Mouse (Mus musculus): ENCODE measurements around the gene Tubgcp3. TPM values are rescaled to one million over a fixed set of nuclear protein-coding genes. Genes with fewer than 3 reads are reported as not detected.

The Tubgcp3 gene
- 28.7 TPM for polyA plus RNA-seq (2014; fragmentation: Illumina TruSeq; extraction: RNeasy Lipid Tissue Mini Kit (QIAGEN cat#74804); ENCODE audit: low replicate concordance)

DNA sequence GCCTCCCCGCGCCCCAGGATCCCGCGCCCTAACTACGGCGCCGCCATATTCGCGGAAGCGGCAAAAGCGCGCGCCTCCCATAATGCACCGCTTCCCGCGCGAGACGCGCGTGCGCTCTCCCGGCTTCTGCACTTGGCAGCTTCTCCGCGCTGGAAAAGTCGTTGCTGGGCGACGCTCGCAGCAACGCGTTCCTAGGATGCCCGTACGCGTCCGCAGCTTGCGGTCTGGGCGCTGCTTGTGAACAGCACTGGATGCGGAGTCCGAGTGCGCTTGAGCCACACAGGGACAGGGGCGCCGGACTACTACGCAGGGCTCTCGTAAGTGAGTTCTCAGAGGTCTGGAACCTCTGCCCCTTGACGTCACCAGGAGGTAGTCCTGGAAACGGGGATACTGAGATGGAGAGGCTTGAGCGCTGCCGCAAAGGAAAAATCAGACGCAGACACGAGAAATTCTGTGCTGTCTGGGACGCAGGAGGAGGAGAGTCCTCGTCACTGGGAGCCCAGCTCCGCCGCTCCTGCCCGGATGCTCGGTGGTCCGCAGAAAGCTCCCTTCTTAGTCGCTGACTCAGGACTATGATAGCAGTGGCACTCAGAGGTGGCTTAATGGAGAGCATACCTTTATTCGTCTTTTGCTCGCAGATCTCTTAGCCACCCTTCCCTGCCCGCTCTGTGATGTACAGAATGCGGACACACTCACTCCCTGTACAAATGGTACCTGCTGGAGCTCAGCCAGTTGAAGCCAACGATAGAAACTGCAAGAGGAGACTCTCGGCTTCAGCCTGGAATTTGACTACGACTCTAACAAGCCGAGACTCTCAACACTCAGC, at the start of gene Tubgcp3:
TSS of gene Tubgcp3 (minus strand) at position 193 of the 826 bp plus-strand sequence.

DNA sequence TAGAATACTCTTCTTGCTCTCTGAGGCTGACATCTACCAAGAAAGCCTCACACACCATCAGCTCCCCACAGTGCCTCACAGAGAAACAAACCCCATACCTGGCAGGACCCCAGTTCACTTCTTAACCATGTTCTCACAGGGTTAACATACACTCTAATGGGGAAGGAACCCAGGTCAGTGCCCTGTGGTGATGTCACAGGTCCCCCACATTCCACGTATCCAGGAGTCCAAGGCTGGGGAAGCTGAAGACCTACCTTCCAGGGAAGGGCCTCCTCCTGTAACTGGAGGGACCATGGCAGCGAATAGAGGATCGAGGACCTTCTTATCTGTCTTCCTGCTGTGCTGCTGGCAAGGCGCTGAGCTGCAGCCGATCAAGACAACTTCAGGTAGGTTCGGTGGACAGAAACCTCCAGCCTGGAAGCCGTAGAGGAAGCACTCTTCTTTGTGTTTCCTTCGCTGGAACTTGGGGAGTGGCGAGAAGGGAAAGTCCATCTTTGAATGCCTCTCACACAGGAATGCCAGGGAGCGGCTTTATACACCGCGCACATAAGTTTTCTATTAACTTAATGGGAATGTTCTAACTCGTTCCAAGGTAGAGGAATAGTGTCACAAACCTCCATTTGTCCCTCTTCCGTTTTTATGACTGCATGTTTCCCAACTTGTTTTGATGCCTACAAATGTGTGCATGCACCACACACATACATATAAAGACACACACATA, 99.1 kb downstream of the Tubgcp3 start, which contains the start of gene Spaca7:
TSS of gene Spaca7 (plus strand) at position 216 of the 721 bp plus-strand sequence.

Other genes with a start within 250 kb of the Tubgcp3 start
- gene Spaca7, start 99.2 kb downstream of the Tubgcp3 start, polyA plus RNA-seq (2014; fragmentation: Illumina TruSeq; extraction: RNeasy Lipid Tissue Mini Kit (QIAGEN cat#74804); ENCODE audit: low replicate concordance): not detected
- 3.2 TPM for gene Atp11a, start 84.8 kb upstream of the Tubgcp3 start, polyA plus RNA-seq (2014; fragmentation: Illumina TruSeq; extraction: RNeasy Lipid Tissue Mini Kit (QIAGEN cat#74804); ENCODE audit: low replicate concordance)
- 6.4 TPM for gene Mcf2l, start 201.6 kb upstream of the Tubgcp3 start, polyA plus RNA-seq (2014; fragmentation: Illumina TruSeq; extraction: RNeasy Lipid Tissue Mini Kit (QIAGEN cat#74804); ENCODE audit: low replicate concordance)

All from small intestine, adult 10 weeks (tissue).